In the genomic region with DNA sequence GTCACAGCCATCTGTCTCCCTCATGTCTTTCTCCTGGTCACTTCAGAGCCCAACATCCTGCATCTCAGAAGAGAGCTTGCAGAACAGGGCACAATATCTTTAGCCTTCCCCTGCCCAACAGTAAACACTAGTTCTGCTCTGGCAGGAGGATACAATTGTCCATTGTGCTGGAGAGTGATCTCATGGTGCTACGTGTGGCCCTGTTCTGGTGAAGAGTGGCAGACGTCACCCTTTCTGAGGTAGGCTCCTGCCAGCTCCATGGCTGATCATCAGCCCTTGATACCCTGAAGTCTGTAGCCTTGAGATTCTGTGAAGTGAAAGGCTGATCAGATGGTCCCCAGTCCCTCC, we compare ENCODE assay signal across 9 mouse cellular contexts. TPM values are rescaled to one million over a fixed set of nuclear protein-coding genes. Genes with fewer than 3 reads are reported as not detected.
DNase-seq lines count a peak whose midpoint lies in the region; ATAC-seq and TF ChIP-seq lines count a peak whose summit lies in the region.
"Had no signal": no experiment of that assay in that cellular context is flagged by ENCODE, and none has a peak within 500 bp of the region (broad histone marks: within the 10 kb centered on the region; RNA-seq: fewer than 3 reads in every experiment).

No protein-coding gene starts in this region.

- ATAC-seq in lung, embryonic 14.5 days (ENCODE audit: insufficient read depth), result 0 out of 2 replicates have a peak, but pooled peaks have one; percentile 57

- peaks cover 30% of the 10 kb centered on the region for H3K36me3 ChIP-seq in heart, embryonic 10.5 days
- peaks cover 44% of the 10 kb centered on the region for H3K36me3 ChIP-seq in lung, embryonic 14.5 days (ENCODE audit: insufficient read depth)

- no peak for DNase-seq in heart, embryonic 10.5 days (ENCODE audit: low spot score)
- DNase-seq in heart, adult 8-10 months (ENCODE audit: low spot score), result no peak
- peak; percentile 18 for DNase-seq in thymus, postnatal 25 days
- DNase-seq in thymus, postnatal 36 days, result no peak
- no peak for DNase-seq in lung, embryonic 14.5 days
- no peak for DNase-seq in ovary, postnatal 36 days (ENCODE audit: low spot score)
- no peak for DNase-seq in embryo, embryonic 10 days (ENCODE audit: low spot score)
- DNase-seq in B cell, adult 2 months, result no peak
- DNase-seq: gastrocnemius, postnatal 36 days had no signal

- H3K4me1 ChIP-seq in heart, embryonic 10.5 days, result peaks cover 19% of the 10 kb centered on the region
- H3K4me1 ChIP-seq in lung, embryonic 14.5 days (ENCODE audit: insufficient read depth), result no peaks in the 10 kb centered on the region

- H3K4me3 ChIP-seq in heart, embryonic 10.5 days, result no peak overlapping the region
- H3K4me3 ChIP-seq in lung, embryonic 14.5 days (ENCODE audit: low read depth, low read length), result no peak overlapping the region

- no peaks in the 10 kb centered on the region for H3K27me3 ChIP-seq in heart, embryonic 10.5 days (ENCODE audit: insufficient read depth, poor library complexity, severe bottlenecking)
- H3K27me3 ChIP-seq in lung, embryonic 14.5 days (ENCODE audit: insufficient read depth, low read length), result no peaks in the 10 kb centered on the region

- TF ChIP-seq CTCF in lung, embryonic 14.5 days (IDR thresholded peaks at IDR 0.05; ENCODE audit: low read depth), result no peak

- H3K4me2 ChIP-seq in lung, embryonic 14.5 days, result no peak overlapping the region

- peak overlapping the region; percentile 10; the same call in 1 of the 2 replicates for H3K27ac ChIP-seq in heart, embryonic 10.5 days
- H3K27ac ChIP-seq in lung, embryonic 14.5 days (ENCODE audit: low read depth), result peak overlapping the region; percentile 70

- WGBS in heart, embryonic 10.5 days, result 47% methylated on average over 2 of the region's 2 CpGs
- WGBS in lung, embryonic 14.5 days, result 51% methylated on average over 2 of the region's 2 CpGs

- no peak overlapping the region; the same call in 1 of the 2 replicates for H3K9ac ChIP-seq in lung, embryonic 14.5 days

- H3K9me3 ChIP-seq in heart, embryonic 10.5 days, result no peaks in the 10 kb centered on the region
- H3K9me3 ChIP-seq in lung, embryonic 14.5 days (ENCODE audit: low read depth, low read length), result no peaks in the 10 kb centered on the region

RNA-seq across cellular contexts. Expression of gene St3gal4, which starts 4.4 kb away (rescaled TPM):
- polyA plus RNA-seq in heart, embryonic 10.5 days (2016; fragmentation: Nextera tagmentation; extraction: Ambion mirVana), result 16.0 and 18.4 TPM in 2 replicates
- 10 to 100 TPM; 25.1 to 30.4 (median 28.3) TPM for total RNA-seq in heart, adult 8-10 months (2022)
- polyA plus RNA-seq in lung, embryonic 14.5 days (2014; fragmentation: Nextera tagmentation; extraction: Ambion mirVana), result 30.5 and 33.4 TPM in 2 replicates

RNA-seq across cellular contexts. Expression of gene Dcps, which starts 52.4 kb away (rescaled TPM):
- polyA plus RNA-seq in heart, embryonic 10.5 days (2016; fragmentation: Nextera tagmentation; extraction: Ambion mirVana), result 74.8 and 81.9 TPM in 2 replicates
- 10 to 100 TPM; 13.8 to 15.8 (median 14.1) TPM for total RNA-seq in heart, adult 8-10 months (2022)
- 84.8 and 87.0 TPM in 2 replicates for polyA plus RNA-seq in lung, embryonic 14.5 days (2014; fragmentation: Nextera tagmentation; extraction: Ambion mirVana)
